Mouse (Mus musculus): ENCODE data around the gene Wnt5b. TPM values are rescaled to one million over a fixed set of nuclear protein-coding genes. Genes with fewer than 3 reads are reported as not detected.

Wnt5b gene
- polyA plus RNA-seq, 1 experiment from 2014 or later: 7.3 TPM

DNA sequence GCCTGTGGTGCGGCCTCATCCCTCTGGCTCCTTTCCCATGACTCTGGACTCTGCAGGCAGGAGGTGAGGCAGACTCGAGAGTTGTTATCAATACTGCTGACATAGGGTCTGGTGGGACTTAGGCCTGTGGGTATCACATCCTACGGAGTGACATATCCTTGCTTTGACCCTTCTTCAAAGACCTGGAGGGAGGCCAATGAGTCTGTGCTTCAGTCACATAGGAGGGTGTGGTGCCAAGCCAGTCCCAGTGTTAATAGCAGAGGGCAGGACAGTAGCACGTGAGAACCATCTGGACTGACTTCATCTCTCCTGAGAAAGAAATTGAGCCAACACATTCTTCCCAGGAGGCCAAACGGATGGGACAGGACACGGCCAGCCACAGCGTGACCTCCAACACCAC lies 28.1 kb upstream of the Wnt5b start:
- H3K9me3 ChIP-seq (ENCODE audit: control insufficient read depth, low read length): no peaks in the 10 kb centered on the region
- ATAC-seq (ENCODE audit: insufficient read depth, low FRiP score, low TSS enrichment): no peak
- H3K9ac ChIP-seq (ENCODE audit: low read length): no peak overlapping the region
- no peak overlapping the region for H3K27ac ChIP-seq (ENCODE audit: low read depth, low read length)
- peaks cover 3% of the 10 kb centered on the region for H3K36me3 ChIP-seq (ENCODE audit: control insufficient read depth, insufficient read depth, low read length)
- no peaks in the 10 kb centered on the region for H3K4me1 ChIP-seq (ENCODE audit: control insufficient read depth, insufficient read depth, low read length)
- WGBS: 79% methylated on average over 7 of the region's 7 CpGs
- no peak overlapping the region for H3K4me2 ChIP-seq (ENCODE audit: low read depth)
- DNase-seq (ENCODE audit: low spot score): no peak
- H3K27me3 ChIP-seq (ENCODE audit: control insufficient read depth, insufficient read depth, low read length): no peaks in the 10 kb centered on the region
- no peak overlapping the region for H3K4me3 ChIP-seq (ENCODE audit: low read depth, low read length)

DNA sequence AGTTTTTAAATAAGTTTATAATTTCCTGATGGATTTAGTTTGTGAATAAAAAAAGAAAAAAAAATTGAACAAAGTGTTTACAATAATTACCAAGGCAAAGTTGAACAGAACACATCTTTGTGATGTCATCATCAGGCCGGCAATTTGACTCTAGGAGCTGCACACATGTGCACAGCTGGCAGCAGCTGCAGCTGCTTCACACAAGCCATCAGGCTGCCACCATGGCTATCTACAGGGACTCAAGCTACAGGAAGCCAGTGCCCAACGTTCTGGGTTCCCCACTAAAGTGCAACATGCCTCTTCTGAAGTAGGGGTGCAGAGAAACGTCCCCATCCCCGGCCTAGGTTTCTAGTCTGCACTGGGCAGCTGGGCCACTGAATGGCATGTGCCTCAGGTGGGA lies 26.6 kb upstream of the Wnt5b start:
- no peak overlapping the region for H3K4me3 ChIP-seq (ENCODE audit: low read depth, low read length)
- ATAC-seq (ENCODE audit: insufficient read depth, low FRiP score, low TSS enrichment) (no peak), DNase-seq (ENCODE audit: low spot score) (no peak)
- peaks cover 3% of the 10 kb centered on the region for H3K36me3 ChIP-seq (ENCODE audit: control insufficient read depth, insufficient read depth, low read length)
- no peak overlapping the region for H3K4me2 ChIP-seq (ENCODE audit: low read depth)
- no peaks in the 10 kb centered on the region for H3K9me3 ChIP-seq (ENCODE audit: control insufficient read depth, low read length)
- WGBS: 82% methylated on average over 4 of the region's 4 CpGs
- H3K27me3 ChIP-seq (ENCODE audit: control insufficient read depth, insufficient read depth, low read length): no peaks in the 10 kb centered on the region
- H3K9ac ChIP-seq (ENCODE audit: low read length): no peak overlapping the region
- no peak overlapping the region for H3K27ac ChIP-seq (ENCODE audit: low read depth, low read length)
- no peaks in the 10 kb centered on the region for H3K4me1 ChIP-seq (ENCODE audit: control insufficient read depth, insufficient read depth, low read length)

DNA sequence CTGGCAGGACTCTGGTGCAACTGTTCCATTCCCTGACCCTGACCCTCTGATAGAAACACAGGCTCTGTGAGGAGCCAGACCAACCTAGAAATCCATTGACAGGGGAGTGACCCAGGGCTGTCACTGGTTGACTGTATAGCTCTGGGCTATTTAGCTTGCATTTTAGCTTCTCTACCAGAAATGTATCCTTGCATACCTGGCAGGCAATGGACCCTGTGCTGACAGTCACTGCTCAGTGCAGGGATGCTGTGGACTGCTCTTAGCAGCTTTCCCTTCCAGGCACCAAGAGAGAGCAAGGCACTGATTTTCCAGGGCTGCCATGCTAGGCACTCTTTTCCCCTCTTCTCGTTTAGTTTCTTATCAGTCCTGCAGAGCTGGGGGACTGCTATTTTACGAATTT lies 24.2 kb upstream of the Wnt5b start:
- no peak overlapping the region for H3K9ac ChIP-seq (ENCODE audit: low read length)
- H3K4me2 ChIP-seq (ENCODE audit: low read depth): no peak overlapping the region
- no peak overlapping the region for H3K27ac ChIP-seq (ENCODE audit: low read depth, low read length)
- WGBS: 81% methylated on average over 2 of the region's 2 CpGs
- no peaks in the 10 kb centered on the region for H3K4me1 ChIP-seq (ENCODE audit: control insufficient read depth, insufficient read depth, low read length)
- no peaks in the 10 kb centered on the region for H3K36me3 ChIP-seq (ENCODE audit: control insufficient read depth, insufficient read depth, low read length)
- ATAC-seq (ENCODE audit: insufficient read depth, low FRiP score, low TSS enrichment) (no peak), DNase-seq (ENCODE audit: low spot score) (no peak)
- no peaks in the 10 kb centered on the region for H3K27me3 ChIP-seq (ENCODE audit: control insufficient read depth, insufficient read depth, low read length)
- no peaks in the 10 kb centered on the region for H3K9me3 ChIP-seq (ENCODE audit: control insufficient read depth, low read length)
- H3K4me3 ChIP-seq (ENCODE audit: low read depth, low read length): no peak overlapping the region

DNA sequence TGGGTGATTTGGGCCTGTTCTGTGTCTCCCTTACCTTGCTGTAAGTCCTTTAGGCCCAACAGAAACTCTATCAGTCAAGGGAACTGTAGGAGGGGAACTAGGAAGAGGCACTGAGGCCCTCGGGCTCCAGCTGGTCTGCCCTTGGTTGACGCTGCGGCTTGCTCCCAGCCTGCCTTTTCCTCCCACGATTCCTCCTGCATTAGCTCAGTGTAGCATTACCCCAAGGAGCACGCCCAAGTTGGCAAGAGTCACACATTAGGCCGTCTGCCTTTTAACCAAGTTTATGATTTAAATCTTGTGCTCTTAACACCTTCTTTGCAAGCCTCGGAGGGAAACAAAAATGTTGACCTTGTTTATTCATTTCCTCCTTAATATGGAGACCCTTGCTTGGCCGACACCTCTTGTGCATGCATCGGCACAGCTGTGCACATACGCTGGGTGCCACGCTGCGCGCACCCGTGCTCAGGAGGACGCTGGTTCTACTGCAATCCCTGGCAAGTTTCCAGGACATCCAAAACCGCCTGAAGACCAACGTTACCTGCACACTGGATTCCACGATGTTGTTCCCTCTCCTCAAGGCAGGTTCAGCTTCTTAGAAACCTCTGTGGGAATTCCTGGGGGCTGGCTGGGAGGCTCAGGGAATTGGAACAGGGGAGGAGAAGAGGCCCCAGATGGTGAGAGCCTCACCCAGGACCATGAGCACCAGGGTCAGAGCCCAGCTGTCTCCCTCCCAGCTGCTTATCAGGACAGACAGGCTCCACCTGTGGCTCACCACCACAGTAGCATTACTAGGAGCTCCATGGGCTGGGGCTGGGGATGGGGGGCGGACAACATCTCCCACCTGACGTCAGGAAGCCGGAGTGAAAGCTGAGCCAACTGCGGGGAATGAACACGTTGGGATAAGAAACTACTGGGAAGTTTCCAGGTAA lies 21.6 kb upstream of the Wnt5b start:
- no peak for ATAC-seq (ENCODE audit: insufficient read depth, low FRiP score, low TSS enrichment)
- Histone ChIP-seq H3K27ac (ENCODE audit: low read depth, low read length) (no peak overlapping the region), H3K4me1 (ENCODE audit: control insufficient read depth, insufficient read depth, low read length) (no peaks in the 10 kb centered on the region), H3K9ac (ENCODE audit: low read length) (no peak overlapping the region), H3K4me3 (ENCODE audit: low read depth, low read length) (no peak overlapping the region), H3K27me3 (ENCODE audit: control insufficient read depth, insufficient read depth, low read length) (no peaks in the 10 kb centered on the region), H3K9me3 (ENCODE audit: control insufficient read depth, low read length) (no peaks in the 10 kb centered on the region), H3K4me2 (ENCODE audit: low read depth) (no peak overlapping the region), H3K36me3 (ENCODE audit: control insufficient read depth, insufficient read depth, low read length) (no peaks in the 10 kb centered on the region)
- DNase-seq (ENCODE audit: low spot score): no peak
- WGBS: 90% methylated on average over 23 of the region's 23 CpGs

- 86% methylated on average over 10 of the region's 10 CpGs for WGBS
- ATAC-seq (ENCODE audit: insufficient read depth, low FRiP score, low TSS enrichment): no peak
- H3K27ac ChIP-seq (ENCODE audit: low read depth, low read length): no peak overlapping the region
Measured at GRCm38 (mm10) chr6:119562558-119562957, 18.4 kb upstream of the Wnt5b start.

DNA sequence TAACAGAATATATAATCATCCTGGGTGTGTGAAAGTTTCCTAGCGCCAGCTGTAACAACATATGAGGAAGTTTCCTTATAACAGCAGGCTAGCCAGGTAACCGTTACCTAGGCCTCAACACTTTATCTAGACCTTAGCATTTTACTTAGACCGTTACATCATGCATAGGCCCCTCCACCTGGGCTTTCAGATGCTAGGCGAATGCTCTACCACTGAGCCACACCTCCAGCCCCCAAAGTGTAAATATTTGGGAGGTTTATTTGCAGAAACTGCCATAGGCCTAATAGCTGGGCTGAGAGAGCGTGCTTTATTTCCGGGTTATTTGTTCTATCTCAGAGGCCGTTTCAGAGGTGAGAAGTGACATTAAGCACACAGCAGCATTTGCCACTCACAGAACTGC lies 14.7 kb upstream of the Wnt5b start:
- Histone ChIP-seq H3K4me2 (ENCODE audit: low read depth) (no peak overlapping the region), H3K9me3 (ENCODE audit: control insufficient read depth, low read length) (no peaks in the 10 kb centered on the region), H3K27me3 (ENCODE audit: control insufficient read depth, insufficient read depth, low read length) (no peaks in the 10 kb centered on the region), H3K36me3 (ENCODE audit: control insufficient read depth, insufficient read depth, low read length) (no peaks in the 10 kb centered on the region), H3K4me1 (ENCODE audit: control insufficient read depth, insufficient read depth, low read length) (no peaks in the 10 kb centered on the region), H3K4me3 (ENCODE audit: low read depth, low read length) (no peak overlapping the region), H3K9ac (ENCODE audit: low read length) (no peak overlapping the region), H3K27ac (ENCODE audit: low read depth, low read length) (no peak overlapping the region)
- ATAC-seq (ENCODE audit: insufficient read depth, low FRiP score, low TSS enrichment) (no peak), DNase-seq (ENCODE audit: low spot score) (no peak)
- 68% methylated on average over 7 of the region's 7 CpGs for WGBS

More at GRCm38 (mm10) chr6:119562558-119562957, 18.4 kb upstream of the Wnt5b start:
- H3K4me2 ChIP-seq (ENCODE audit: low read depth): no peak overlapping the region
- H3K9me3 ChIP-seq (ENCODE audit: control insufficient read depth, low read length): no peaks in the 10 kb centered on the region
- H3K27me3 ChIP-seq (ENCODE audit: control insufficient read depth, insufficient read depth, low read length): no peaks in the 10 kb centered on the region
- H3K9ac ChIP-seq (ENCODE audit: low read length): no peak overlapping the region
- H3K4me1 ChIP-seq (ENCODE audit: control insufficient read depth, insufficient read depth, low read length): no peaks in the 10 kb centered on the region
- no peak for DNase-seq (ENCODE audit: low spot score)
- H3K4me3 ChIP-seq (ENCODE audit: low read depth, low read length): no peak overlapping the region
- H3K36me3 ChIP-seq (ENCODE audit: control insufficient read depth, insufficient read depth, low read length): no peaks in the 10 kb centered on the region

DNA sequence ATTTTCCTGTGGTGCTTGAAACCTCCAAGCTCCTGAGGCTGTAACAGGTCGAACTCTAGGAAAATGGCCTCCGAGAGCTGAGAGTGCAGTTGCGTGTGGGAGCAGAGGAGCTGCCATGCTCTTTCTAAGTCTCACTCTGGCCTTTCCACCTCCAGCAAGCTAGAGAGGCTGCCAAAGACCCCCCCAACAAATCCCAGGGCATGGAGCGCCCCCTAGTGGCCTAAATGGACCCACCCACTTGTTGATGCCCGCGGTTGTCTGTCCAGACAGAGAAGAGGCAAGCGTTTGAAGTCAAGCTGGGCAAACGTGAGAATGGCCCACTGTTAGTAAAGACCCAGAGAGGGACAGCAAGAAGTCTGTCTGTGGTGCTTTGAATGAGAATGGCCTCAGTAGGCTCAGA lies 10.3 kb upstream of the Wnt5b start:
- DNase-seq (ENCODE audit: low spot score): no peak

DNA sequence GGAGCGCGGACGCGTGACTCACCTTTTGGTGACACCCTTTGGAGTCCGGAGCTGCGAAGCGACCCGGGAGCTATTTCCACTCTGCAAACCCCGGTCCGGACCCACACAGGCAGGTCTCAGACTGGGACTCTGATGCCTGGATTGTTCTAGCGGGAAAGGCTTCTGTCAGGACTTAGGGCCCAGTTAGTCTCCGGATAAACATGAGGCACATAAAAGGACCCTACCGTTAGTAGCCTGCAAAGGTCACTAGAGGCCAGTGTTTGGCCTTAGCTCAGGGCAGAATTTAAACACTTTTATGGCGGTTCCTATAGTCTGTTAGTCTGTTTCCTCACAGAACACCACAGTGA lies 344 bp upstream of the Wnt5b start:
- DNase-seq (ENCODE audit: low spot score) (peak; percentile 48), ATAC-seq (ENCODE audit: insufficient read depth, low FRiP score, low TSS enrichment) (peak; percentile 45; the same call in 1 of the 2 replicates)
- H3K27me3 ChIP-seq (ENCODE audit: control insufficient read depth, insufficient read depth, low read length): peaks cover 7% of the 10 kb centered on the region; the same call in 1 of the 2 replicates
- no peaks in the 10 kb centered on the region for H3K9me3 ChIP-seq (ENCODE audit: control insufficient read depth, low read length)
- no peaks in the 10 kb centered on the region for H3K36me3 ChIP-seq (ENCODE audit: control insufficient read depth, insufficient read depth, low read length)
- no peak overlapping the region for H3K27ac ChIP-seq (ENCODE audit: low read depth, low read length)
- H3K9ac ChIP-seq (ENCODE audit: low read length): peak overlapping the region; percentile 76
- peak overlapping the region; percentile 76 for H3K4me3 ChIP-seq (ENCODE audit: low read depth, low read length)
- WGBS: under 1% methylated on average over 14 of the region's 14 CpGs
- peak overlapping the region; percentile 69 for H3K4me2 ChIP-seq (ENCODE audit: low read depth)
- H3K4me1 ChIP-seq (ENCODE audit: control insufficient read depth, insufficient read depth, low read length): no peaks in the 10 kb centered on the region

More for the DNA sequence above, 10.3 kb upstream of the Wnt5b start:
- Histone ChIP-seq H3K9ac (ENCODE audit: low read length) (no peak overlapping the region), H3K36me3 (ENCODE audit: control insufficient read depth, insufficient read depth, low read length) (no peaks in the 10 kb centered on the region), H3K27ac (ENCODE audit: low read depth, low read length) (no peak overlapping the region), H3K4me3 (ENCODE audit: low read depth, low read length) (no peak overlapping the region), H3K4me2 (ENCODE audit: low read depth) (no peak overlapping the region), H3K9me3 (ENCODE audit: control insufficient read depth, low read length) (no peaks in the 10 kb centered on the region), H3K27me3 (ENCODE audit: control insufficient read depth, insufficient read depth, low read length) (no peaks in the 10 kb centered on the region), H3K4me1 (ENCODE audit: control insufficient read depth, insufficient read depth, low read length) (no peaks in the 10 kb centered on the region)
- 66% methylated on average over 8 of the region's 8 CpGs for WGBS
- ATAC-seq (ENCODE audit: insufficient read depth, low FRiP score, low TSS enrichment): no peak

GRCm38 (mm10) chr6:119543456-119543802 lies 718 bp downstream of the Wnt5b start:
- Histone ChIP-seq H3K4me1 (ENCODE audit: control insufficient read depth, insufficient read depth, low read length) (no peaks in the 10 kb centered on the region), H3K4me3 (ENCODE audit: low read depth, low read length) (peak overlapping the region; percentile 76), H3K27me3 (ENCODE audit: control insufficient read depth, insufficient read depth, low read length) (peaks cover 7% of the 10 kb centered on the region; the same call in 1 of the 2 replicates), H3K9me3 (ENCODE audit: control insufficient read depth, low read length) (no peaks in the 10 kb centered on the region), H3K36me3 (ENCODE audit: control insufficient read depth, insufficient read depth, low read length) (no peaks in the 10 kb centered on the region), H3K9ac (ENCODE audit: low read length) (peak overlapping the region; percentile 76), H3K27ac (ENCODE audit: low read depth, low read length) (no peak overlapping the region), H3K4me2 (ENCODE audit: low read depth) (peak overlapping the region; percentile 69)
- under 1% methylated on average over 30 of the region's 30 CpGs for WGBS
- DNase-seq (ENCODE audit: low spot score): no peak
- peak; percentile 29; the same call in 1 of the 2 replicates for ATAC-seq (ENCODE audit: insufficient read depth, low FRiP score, low TSS enrichment)

Measured in neural tube, embryonic 11.5 days (tissue).